In the genomic region with DNA sequence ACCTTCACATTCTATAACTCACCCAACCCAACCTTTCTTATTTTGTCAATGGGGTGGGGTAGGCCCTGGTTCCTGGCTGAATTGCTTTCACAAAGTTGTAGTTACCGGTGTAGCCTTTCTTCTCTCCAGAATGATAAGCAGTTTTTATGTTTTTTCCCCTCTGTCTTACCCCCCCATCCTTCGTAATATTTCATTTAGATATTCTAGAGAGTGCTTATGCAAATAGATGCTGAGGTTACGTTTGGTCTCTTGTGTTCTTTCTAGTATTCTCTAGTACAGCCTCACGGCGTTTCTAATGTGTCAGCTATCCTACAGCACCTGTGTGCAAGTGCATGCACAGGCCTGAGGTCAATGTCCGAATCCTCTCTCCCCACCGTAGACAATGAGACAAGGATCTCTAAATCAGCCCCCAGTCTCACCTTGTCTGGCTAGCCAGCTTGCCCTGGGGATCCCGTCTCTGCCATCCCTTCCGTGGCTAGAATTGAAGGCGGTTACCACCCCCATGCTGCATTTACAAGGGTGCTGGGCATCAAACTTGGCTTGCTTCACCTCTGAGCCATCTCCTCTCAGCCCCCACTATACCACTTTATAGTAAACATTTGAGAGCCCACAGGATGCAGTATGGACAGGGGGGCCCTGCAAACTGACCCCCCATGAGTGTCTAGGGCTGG, we compare ENCODE assay signal across 19 mouse cellular contexts. TPM values are rescaled to one million over a fixed set of nuclear protein-coding genes. Genes with fewer than 3 reads are reported as not detected.
DNase-seq lines count a peak whose midpoint lies in the region; ATAC-seq and TF ChIP-seq lines count a peak whose summit lies in the region.
"Had no signal": no experiment of that assay in that cellular context is flagged by ENCODE, and none has a peak within 500 bp of the region (broad histone marks: within the 10 kb centered on the region; RNA-seq: fewer than 3 reads in every experiment).

No protein-coding gene starts in this region.

- no peak for ATAC-seq in kidney, embryonic 15.5 days (replicated peaks; ENCODE audit: low FRiP score)
- ATAC-seq: forebrain, embryonic 14.5 days had no signal

- 79% methylated on average over 10 of the region's 10 CpGs for WGBS in kidney, embryonic 15.5 days

- no peak overlapping the region for H3K4me2 ChIP-seq in kidney, embryonic 15.5 days
- H3K4me2 ChIP-seq: hindbrain, embryonic 14.5 days; midbrain, embryonic 12.5 days had no signal

- no peaks in the 10 kb centered on the region for H3K36me3 ChIP-seq in kidney, embryonic 15.5 days
- H3K36me3 ChIP-seq: midbrain, embryonic 12.5 days had no signal

- H3K4me1 ChIP-seq in kidney, embryonic 15.5 days, result peaks cover 18% of the 10 kb centered on the region

- DNase-seq in gastrocnemius, adult 2 months, result no peak
- no peak for DNase-seq in gastrocnemius, postnatal 10 days
- no peak for DNase-seq in left cerebral cortex, adult 2 months (ENCODE audit: extremely low spot score in 1 of 2, low spot score in 2 of 2)
- DNase-seq in left cerebral cortex, postnatal 14 days (ENCODE audit: low spot score in 2 of 2), result no peak
- peak; percentile 41 for DNase-seq in CD4-positive helper T cell, adult 2 months (ENCODE audit: low read depth, low spot score)
- DNase-seq in lung, postnatal 4 days, result peak; percentile 31 to 43
- DNase-seq in layer of hippocampus, adult 11-12 months (ENCODE audit: low spot score), result no peak
- DNase-seq: adrenal gland, postnatal 10 days; cerebellum, adult 18-20 months; cerebellum, postnatal 36 days; gastrocnemius, postnatal 25 days; kidney, adult 2 months; kidney, postnatal 10 days; right cerebral cortex, postnatal 14 days; thymus, postnatal 14 days had no signal

- peak overlapping the region; percentile 77 for H3K4me3 ChIP-seq in gastrocnemius, adult 2 months
- H3K4me3 ChIP-seq in left cerebral cortex, adult 2 months, result no peak overlapping the region
- no peak overlapping the region for H3K4me3 ChIP-seq in kidney, embryonic 15.5 days (replicated peaks)
- H3K4me3 ChIP-seq: midbrain, embryonic 12.5 days had no signal

- intact Hi-C loops in gastrocnemius, adult 2 months (cut with DNase I), result loop anchor here (5.0 kb wide), 1 partner anchor 43 kb away; no protein-coding TSS in a partner anchor
- intact Hi-C loops in left cerebral cortex, adult 2 months (cut with DNase I), result no loop called here
- intact Hi-C loops in left cerebral cortex, postnatal 14 days (cut with DNase I), result no loop called here

- no peak overlapping the region; the same call in 1 of the 2 replicates for H3K9ac ChIP-seq in kidney, embryonic 15.5 days
- H3K9ac ChIP-seq: hindbrain, embryonic 14.5 days; midbrain, embryonic 12.5 days had no signal

- no peak for TF ChIP-seq CTCF in gastrocnemius, adult 2 months (IDR thresholded peaks at IDR 0.05)
- no peak for TF ChIP-seq CTCF in left cerebral cortex, adult 2 months (IDR thresholded peaks at IDR 0.05)

- no peaks in the 10 kb centered on the region for H3K9me3 ChIP-seq in kidney, embryonic 15.5 days (replicated peaks)
- H3K9me3 ChIP-seq: midbrain, embryonic 12.5 days had no signal

- H3K27ac ChIP-seq in gastrocnemius, adult 2 months, result peak overlapping the region; percentile 94
- H3K27ac ChIP-seq in left cerebral cortex, adult 2 months, result peak overlapping the region; percentile 66; the same call in 1 of the 2 replicates
- no peak overlapping the region for H3K27ac ChIP-seq in kidney, embryonic 15.5 days
- H3K27ac ChIP-seq: hindbrain, embryonic 14.5 days; midbrain, embryonic 12.5 days had no signal

- peaks cover 33% of the 10 kb centered on the region for H3K27me3 ChIP-seq in kidney, embryonic 15.5 days

RNA-seq across cellular contexts. Expression of a gene that starts 5.3 kb away (rescaled TPM):
- total RNA-seq in gastrocnemius, adult 2 months (2021), result 10 to 100 TPM in 1 of 2 experiments, 1 to 10 TPM in 1; 9.1 to 38.9 TPM
- 10 to 100 TPM; 25.2 to 31.9 TPM for total RNA-seq in gastrocnemius, postnatal 10 days (2021)
- total RNA-seq in left cerebral cortex, adult 2 months (2021), result 10 to 100 TPM; 17.1 to 32.3 TPM
- 10 to 100 TPM; 16.6 to 21.2 TPM for total RNA-seq in left cerebral cortex, postnatal 14 days (2021)
- 12.6 and 14.0 TPM in 2 replicates for polyA plus RNA-seq in kidney, embryonic 15.5 days (2015; fragmentation: Nextera tagmentation; extraction: Ambion mirVana)

RNA-seq across cellular contexts. Expression of a gene that starts 19.1 kb away (rescaled TPM):
- total RNA-seq in gastrocnemius, adult 2 months (2021), result 1 to 10 TPM; 2.8 to 4.8 TPM
- 10 to 100 TPM; 14.2 to 15.8 TPM for total RNA-seq in gastrocnemius, postnatal 10 days (2021)
- 1 to 10 TPM; 3.9 to 6.2 TPM for total RNA-seq in left cerebral cortex, adult 2 months (2021)
- 1 to 10 TPM; 5.1 to 8.7 TPM for total RNA-seq in left cerebral cortex, postnatal 14 days (2021)
- polyA plus RNA-seq in kidney, embryonic 15.5 days (2015; fragmentation: Nextera tagmentation; extraction: Ambion mirVana), result 29.0 and 30.3 TPM in 2 replicates

Comparison
In these comparisons a context has a peak if more than half of its experiments do, and no peak if none do; other contexts are left out.
1. DNase-seq: peak in CD4-positive helper T cell, adult 2 months (single experiment) and lung, postnatal 4 days (2 of 2); none in gastrocnemius, adult 2 months (single experiment), gastrocnemius, postnatal 10 days (single experiment), left cerebral cortex, adult 2 months (0 of 2), left cerebral cortex, postnatal 14 days (0 of 2) and layer of hippocampus, adult 11-12 months (single experiment).